Mouse (Mus musculus) heart, postnatal 25 days (tissue): ENCODE measurements around the gene Oprl1. TPM values are rescaled to one million over a fixed set of nuclear protein-coding genes. Genes with fewer than 3 reads are reported as not detected.

Experiments used
- DNase-seq: peaks from one replicate; pipeline ENCODE4 v3.0.0; 2022; ENCODE audit warnings: low spot score
- intact Hi-C: fragments of 180-260 bp; cut with DNase I; formaldehyde crosslinking; loops from one replicate; pipeline ENCODE4 v1.15.1; 2025
- total RNA-seq, 2 experiments: library from RNA; stranded (reverse); gene quantifications; 2 replicates each; pipeline ENCODE4 v1.2.3; 2021

Oprl1 gene
- total RNA-seq = not detected

- DNase-seq = no peak
- intact Hi-C loops = loop anchor here (5.0 kb wide), 1 partner anchor 643 kb away; no protein-coding TSS in a partner anchor
Observed at GRCm38 (mm10) chr2:181714903-181715326, at the start of gene Oprl1. Oprl1 (plus strand) TSS chr2:181715016.

GRCm38 (mm10) chr2:181670285-181670912, 44.4 kb upstream of the Oprl1 start:
- no peak for DNase-seq
- intact Hi-C loops = loop anchor here (10.0 kb wide), 1 partner anchor 186 kb away; no protein-coding TSS in a partner anchor

DNA sequence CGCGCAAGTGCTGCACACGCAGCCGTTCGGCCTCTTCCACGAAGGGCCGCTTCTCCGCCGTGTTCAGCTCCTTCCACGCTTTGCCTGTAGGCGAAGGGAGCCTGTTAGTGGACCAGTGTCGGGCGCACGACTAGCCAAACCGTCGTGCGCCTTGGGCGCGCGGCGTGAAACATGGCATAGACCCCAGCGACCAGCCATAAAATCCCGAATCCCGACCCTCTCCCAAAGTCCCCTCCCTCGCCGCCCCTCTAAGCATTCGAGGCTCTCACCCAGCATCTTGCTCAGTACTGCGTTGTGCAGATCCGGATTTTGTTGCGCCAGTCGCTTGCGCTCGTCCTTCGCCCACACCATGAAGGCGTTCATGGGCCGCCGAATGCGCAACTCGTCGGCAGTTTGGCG, 43.9 kb upstream of the Oprl1 start:
- intact Hi-C loops = loop anchor here (10.0 kb wide), 1 partner anchor 186 kb away; no protein-coding TSS in a partner anchor
- no peak for DNase-seq

DNA sequence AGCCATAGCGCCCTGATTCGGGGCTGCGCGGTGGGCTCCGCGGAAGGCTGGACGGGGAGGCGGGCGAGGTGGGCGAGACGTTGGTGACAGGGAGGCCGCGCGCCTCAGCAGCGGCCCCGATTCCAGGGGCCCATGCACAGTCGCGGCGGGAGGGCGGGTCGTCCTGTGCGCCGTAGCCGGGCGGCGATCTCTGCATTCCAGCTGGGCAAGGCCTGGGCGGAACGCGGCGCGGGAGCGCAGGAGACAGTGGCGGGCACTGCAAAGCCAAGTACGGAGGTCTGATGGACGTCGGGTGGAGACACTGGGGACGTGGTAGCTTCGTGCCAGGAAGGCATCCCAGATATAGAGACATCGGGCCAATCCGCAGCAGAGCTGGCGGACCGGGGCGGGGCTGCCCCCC, 43.5 kb upstream of the Oprl1 start, which contains the start of gene Sox18:
Gene Sox18, minus strand, starts transcription at position 315 of the 400 bp plus-strand sequence.
- intact Hi-C loops = loop anchor here (10.0 kb wide), 1 partner anchor 187 kb away; no protein-coding TSS in a partner anchor
- peak; percentile 76 for DNase-seq

GRCm38 (mm10) chr2:181671984-181672383, 42.8 kb upstream of the Oprl1 start:
- intact Hi-C loops = loop anchor here (10.0 kb wide), 1 partner anchor 187 kb away; no protein-coding TSS in a partner anchor
- no peak for DNase-seq

- intact Hi-C loops = loop anchor here (10.0 kb wide), 1 partner anchor 189 kb away; no protein-coding TSS in a partner anchor
Observed at GRCm38 (mm10) chr2:181673501-181673900, 41.3 kb upstream of the Oprl1 start.

DNA sequence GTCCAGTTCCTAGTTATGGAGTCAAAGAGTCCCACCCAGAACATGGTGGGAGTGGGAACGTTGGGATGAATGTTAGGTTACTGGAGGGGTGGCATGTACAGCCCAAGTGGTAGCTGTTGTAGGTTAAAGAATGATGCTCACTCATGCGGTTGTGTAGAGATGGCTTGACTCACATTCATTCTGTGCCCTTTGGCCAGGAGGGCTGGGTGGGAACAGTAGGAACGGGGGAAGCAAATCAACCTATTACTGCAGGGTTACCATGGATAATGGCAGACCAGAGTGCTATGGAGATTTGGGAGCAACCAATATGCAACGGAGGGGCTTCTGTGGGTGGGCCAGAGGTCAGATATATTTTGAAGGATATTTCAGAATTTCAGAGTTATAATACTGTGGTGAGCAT, 39.9 kb upstream of the Oprl1 start:
- no peak for DNase-seq
- intact Hi-C loops = loop anchor here (1.0 to 10.0 kb wide), 2 partner anchors 12 to 190 kb away; no protein-coding TSS in a partner anchor

More at GRCm38 (mm10) chr2:181673501-181673900, 41.3 kb upstream of the Oprl1 start:
- no peak for DNase-seq

- DNase-seq = peak; percentile 86
- intact Hi-C loops = loop anchor here (1.0 to 10.0 kb wide), 2 partner anchors 12 to 191 kb away; no protein-coding TSS in a partner anchor
Observed at GRCm38 (mm10) chr2:181675454-181675853, 39.4 kb upstream of the Oprl1 start.

DNA sequence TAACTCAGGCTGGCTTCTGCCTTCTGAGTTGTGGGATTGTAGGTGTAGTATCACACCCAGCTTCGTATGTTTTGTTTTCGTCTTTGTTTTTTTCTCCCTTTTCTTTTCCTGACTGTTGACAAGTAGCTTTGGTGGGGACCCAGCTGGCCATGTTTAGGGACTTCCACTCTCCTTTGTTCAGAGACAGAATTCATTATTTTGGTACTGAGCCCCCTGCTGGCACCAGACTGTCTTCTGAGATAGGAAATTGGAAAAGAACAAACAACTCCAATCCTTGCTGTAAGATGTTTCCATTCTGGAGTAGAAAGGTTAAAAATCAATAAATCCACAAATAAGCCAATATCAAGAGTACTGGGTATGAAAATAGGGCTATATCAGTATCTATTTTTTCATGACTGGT, 38.4 kb upstream of the Oprl1 start:
- no peak for DNase-seq
- intact Hi-C loops = loop anchor here (10.0 kb wide), 1 partner anchor 192 kb away; no protein-coding TSS in a partner anchor

DNA sequence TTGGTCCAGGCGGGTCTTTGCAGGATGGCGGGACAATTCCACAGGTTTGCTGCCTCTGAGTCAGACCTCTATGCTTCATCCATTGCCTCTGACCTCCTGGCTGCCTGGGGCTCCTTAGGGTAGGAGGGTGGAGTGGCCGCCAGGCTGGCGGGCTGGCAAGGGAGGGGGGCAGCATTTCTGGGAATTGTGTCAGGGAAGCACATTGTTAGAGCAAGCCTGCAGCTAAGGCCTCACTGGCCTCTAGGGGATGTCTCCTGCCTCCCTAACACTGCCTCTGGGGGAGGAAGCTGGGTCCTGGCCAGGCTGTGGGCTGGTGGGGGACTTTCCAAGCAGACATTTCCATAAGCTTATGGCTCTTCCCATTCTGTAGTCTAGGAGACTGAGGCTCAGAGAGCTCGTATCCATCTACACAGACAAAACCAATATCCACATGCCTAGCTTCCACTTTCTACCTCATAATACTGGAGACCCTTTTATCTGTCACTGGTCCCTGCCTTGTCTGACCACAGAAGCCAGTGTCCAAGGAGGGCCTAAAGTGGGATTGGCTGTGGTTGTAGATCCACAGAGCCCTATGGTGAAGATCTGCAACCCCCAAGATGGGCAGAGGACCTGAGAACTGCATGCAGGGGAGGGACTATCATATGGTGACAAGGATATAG, 37.6 kb upstream of the Oprl1 start:
- intact Hi-C loops = loop anchor here (10.0 kb wide), 1 partner anchor 192 kb away; no protein-coding TSS in a partner anchor
- DNase-seq = peak; percentile 63

DNA sequence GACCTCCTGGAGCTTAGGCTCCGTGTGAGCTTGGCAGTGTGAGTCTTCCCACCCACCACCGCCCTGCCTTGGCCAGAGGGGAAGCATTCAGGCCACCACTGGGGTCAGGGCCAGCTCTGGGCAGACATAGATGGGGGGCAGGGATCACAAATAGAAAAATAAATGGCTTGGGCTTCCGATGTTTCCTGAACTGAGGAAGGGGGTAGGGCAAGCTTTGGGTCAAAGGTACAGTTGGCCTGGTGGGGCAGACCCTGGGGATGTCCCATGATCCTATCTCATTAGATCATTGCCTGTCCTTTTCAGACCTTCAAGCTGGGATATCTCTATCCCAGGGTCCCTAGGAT, 37.1 kb upstream of the Oprl1 start:
- intact Hi-C loops = loop anchor here (1.0 to 10.0 kb wide), 3 partner anchors 18 to 193 kb away; no protein-coding TSS in a partner anchor
- DNase-seq = no peak

GRCm38 (mm10) chr2:181678780-181679179, 36.0 kb upstream of the Oprl1 start:
- peak; percentile 67 for DNase-seq
- intact Hi-C loops = loop anchor here (1.0 to 10.0 kb wide), 3 partner anchors 19 to 194 kb away; no protein-coding TSS in a partner anchor

DNA sequence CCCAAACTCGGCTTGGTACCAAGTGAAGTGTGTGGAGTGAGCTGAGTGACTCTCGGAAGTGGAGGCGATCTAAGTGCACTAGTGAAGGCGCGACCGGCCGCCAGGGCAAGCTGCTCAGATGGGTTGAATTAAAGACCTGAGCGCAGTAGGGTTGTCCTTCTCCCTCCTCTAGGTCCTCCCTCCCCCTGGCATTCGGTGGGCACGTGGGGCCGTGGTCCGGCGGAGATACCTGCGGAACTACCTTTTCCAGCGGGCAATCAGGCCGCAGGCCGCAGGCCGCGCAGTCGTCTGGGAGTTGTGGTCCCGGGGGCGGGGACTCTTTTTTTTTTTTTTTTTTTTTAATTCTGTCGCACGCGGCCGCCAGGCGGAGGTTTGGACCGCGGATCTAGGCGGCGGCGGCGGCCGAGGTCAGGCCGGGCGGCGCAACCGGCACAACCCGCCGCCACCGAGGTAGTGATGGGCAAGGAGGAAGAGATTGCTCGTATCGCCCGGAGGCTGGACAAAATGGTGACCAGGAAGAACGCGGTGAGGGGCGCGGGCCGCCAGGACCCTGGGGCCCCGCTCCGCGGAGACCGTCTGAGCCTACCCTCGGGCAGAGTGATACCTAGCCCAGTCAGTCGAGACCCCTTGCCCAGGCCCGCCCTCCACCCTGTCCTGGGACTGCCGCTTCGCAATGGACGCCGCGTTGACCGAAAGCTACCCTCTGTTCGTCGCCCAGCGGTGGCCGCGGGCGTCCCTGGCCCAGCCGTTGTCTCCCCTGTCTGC, 34.7 kb upstream of the Oprl1 start, which contains the start of gene Tcea2:
Gene Tcea2, plus strand, starts transcription at position 360 of the 765 bp plus-strand sequence.
- peak; percentile 48 for DNase-seq
- intact Hi-C loops = loop anchor here (2.0 to 10.0 kb wide), 3 partner anchors 27 to 195 kb away; no protein-coding TSS in a partner anchor

- intact Hi-C loops = loop anchor here (2.0 kb wide), 1 partner anchor 26 kb away; no protein-coding TSS in a partner anchor
- DNase-seq = no peak
Observed at GRCm38 (mm10) chr2:181680716-181681117, 34.1 kb upstream of the Oprl1 start.

DNA sequence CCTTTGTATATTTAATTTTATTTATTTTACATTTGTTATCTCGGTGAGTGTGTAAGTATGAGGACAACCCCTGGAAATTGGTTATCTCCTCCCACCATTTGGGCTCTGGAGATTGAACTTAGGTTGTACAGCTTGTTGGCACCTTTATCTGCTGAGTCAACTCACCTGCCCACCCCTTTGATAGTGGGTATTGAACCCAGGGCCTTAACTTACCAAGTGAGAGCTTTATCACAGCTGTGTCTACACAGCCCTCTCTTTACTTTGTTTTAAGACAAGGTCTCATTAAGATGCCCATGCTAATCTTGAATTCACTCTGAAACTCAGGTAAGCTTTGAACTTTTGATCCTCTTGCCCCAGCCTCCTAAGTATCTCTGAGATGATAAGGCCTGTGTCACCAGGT, 32.8 kb upstream of the Oprl1 start:
- DNase-seq = no peak
- intact Hi-C loops = loop anchor here (2.0 kb wide), 1 partner anchor 25 kb away; no protein-coding TSS in a partner anchor

GRCm38 (mm10) chr2:181683381-181683780, 31.4 kb upstream of the Oprl1 start:
- intact Hi-C loops = no loop called here
- DNase-seq = no peak

DNA sequence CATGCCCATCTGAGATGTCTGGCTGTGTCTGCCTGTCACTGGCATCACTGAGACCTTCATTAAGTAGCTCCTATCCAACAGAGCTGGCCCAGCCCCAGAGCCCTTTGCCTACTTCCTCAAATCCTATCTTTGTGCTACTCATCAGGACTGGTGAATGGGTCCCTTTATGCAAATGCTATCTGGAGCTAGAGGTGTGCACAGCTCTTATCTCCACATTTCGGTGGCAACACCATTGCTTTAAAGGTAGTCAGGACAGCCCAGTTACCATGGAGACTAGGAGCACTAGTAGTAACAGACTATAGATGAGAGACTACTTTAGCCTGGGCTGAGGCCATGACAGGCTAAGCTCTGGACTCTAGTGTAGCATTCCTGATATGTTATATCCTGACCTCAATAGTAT, 30.1 kb upstream of the Oprl1 start:
- intact Hi-C loops = no loop called here
- DNase-seq = no peak

DNA sequence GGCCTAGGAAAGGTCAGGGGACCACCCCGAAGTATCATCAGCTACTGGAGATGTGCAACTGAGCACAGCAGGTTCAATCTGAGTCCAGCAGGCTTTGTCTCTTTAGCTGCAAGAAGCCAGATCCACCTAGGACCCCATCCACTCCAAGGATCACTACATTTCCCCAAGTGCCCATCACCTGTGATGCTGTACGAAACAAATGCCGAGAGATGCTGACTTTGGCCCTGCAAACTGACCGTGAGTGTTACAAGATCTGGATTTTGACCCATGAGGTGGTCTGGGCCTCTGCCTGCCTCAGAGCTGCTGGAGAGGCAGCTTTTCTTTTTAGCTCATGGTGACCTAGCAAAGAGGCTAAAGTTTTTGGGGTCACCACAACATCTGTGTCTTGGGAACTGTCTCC, 29.1 kb upstream of the Oprl1 start:
- no peak for DNase-seq
- intact Hi-C loops = no loop called here

DNA sequence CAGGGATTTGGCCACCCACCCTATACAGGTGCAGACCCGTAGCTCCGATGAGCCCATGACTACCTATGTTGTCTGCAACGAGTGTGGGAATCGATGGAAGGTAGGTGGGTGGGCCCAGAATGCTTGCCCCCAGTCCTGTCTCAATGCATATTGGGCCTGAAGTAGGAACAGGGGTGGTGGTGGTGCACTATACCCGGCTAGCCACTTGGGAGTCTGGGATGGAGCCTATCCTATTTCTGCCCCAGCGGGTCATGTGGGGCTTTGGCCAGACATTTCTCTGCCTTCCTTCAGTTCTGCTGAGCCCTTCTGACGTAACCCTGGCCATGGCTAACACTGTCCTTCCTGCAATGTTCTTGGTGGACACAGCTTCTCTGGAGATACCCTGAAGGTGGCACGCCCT, 27.2 kb upstream of the Oprl1 start:
- no peak for DNase-seq
- intact Hi-C loops = no loop called here
